Mouse (Mus musculus) neural tube, embryonic 15.5 days (tissue): ENCODE results near the gene St3gal4. TPM values are rescaled to one million over a fixed set of nuclear protein-coding genes. Genes with fewer than 3 reads are reported as not detected.

Experiments used
- ATAC-seq: fragments of 200-750 bp; cut with Nextera tagmentation; 2 replicates; pipeline ENCODE4 v1.8.0; 2017; ENCODE audit warnings: mild to moderate bottlenecking, moderate TSS enrichment, moderate library complexity; ENCODE audit not compliant: low FRiP score
- H3K27ac ChIP-seq: fragments of 300-500 bp; sonication (generic); replicated peaks from 2 replicates; pipeline ENCODE4 v1.5.1; 2015; ENCODE audit warnings: mild to moderate bottlenecking, inconsistent platforms
- H3K27me3 ChIP-seq: fragments of 300-500 bp; sonication (generic); replicated peaks from 2 replicates; pipeline ENCODE4 v1.6.1; 2015; ENCODE audit warnings: inconsistent platforms
- H3K36me3 ChIP-seq: fragments of 300-500 bp; sonication (generic); 2 replicates; pipeline ENCODE4 v1.6.1; 2015; ENCODE audit warnings: inconsistent platforms
- H3K4me1 ChIP-seq: fragments of 300-500 bp; sonication (generic); 2 replicates; pipeline ENCODE4 v1.6.1; 2015; ENCODE audit warnings: inconsistent platforms
- H3K4me2 ChIP-seq: fragments of 300-500 bp; sonication (generic); 2 replicates; pipeline ENCODE4 v1.6.1; 2015; ENCODE audit warnings: inconsistent platforms, mild to moderate bottlenecking, moderate library complexity
- H3K4me3 ChIP-seq: fragments of 300-500 bp; sonication (generic); replicated peaks from 2 replicates; pipeline ENCODE4 v1.5.1; 2015; ENCODE audit warnings: mild to moderate bottlenecking, inconsistent platforms
- H3K9ac ChIP-seq: fragments of 300-500 bp; sonication (generic); replicated peaks from 2 replicates; pipeline ENCODE4 v1.6.1; 2015; ENCODE audit warnings: mild to moderate bottlenecking, inconsistent platforms
- H3K9me3 ChIP-seq: fragments of 300-500 bp; sonication (generic); replicated peaks from 2 replicates; pipeline ENCODE4 v1.6.1; 2016; ENCODE audit warnings: inconsistent platforms
- WGBS: fragments of 180-500 bp; shearing (Covaris S2); methylation state at CpG from one replicate; pipeline ENCODE4 v1.1.7; 2015; ENCODE audit warnings: mixed read lengths; 5-methylcytosine and 5-hydroxymethylcytosine counted together
- polyA plus RNA-seq: library from polyadenylated mRNA; unstranded; fragments of >200 nt; fragmentation: Nextera tagmentation; extraction: Ambion mirVana; gene quantifications from 2 replicates; pipeline ENCODE4 v1.2.1, GENCODE M21; 2015

The St3gal4 gene
- polyA plus RNA-seq, 1 experiment from 2014 or later: 11.4 TPM

DNA sequence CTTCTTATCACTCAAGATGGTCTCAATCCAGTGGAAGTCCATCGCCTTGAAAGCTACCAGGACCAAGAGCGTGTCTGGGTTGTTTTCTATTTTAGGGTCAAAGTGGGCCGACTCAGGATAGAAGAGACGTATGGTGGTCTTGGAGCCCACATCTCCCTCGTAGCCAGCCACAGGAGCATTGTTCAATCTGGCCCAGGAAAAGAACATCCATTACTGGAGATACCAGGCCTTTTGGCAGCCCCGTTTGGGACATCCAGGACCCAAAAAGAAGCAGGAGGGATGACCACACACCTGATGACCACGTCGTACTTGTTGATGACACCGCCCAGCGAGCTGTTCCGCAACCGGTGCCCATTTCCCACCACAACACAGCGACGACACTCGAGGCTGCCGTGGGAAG is 66.0 kb downstream of the St3gal4 start:
- no peak for ATAC-seq
- Histone ChIP-seq H3K27me3 (no peaks in the 10 kb centered on the region), H3K9ac (no peak overlapping the region), H3K27ac (no peak overlapping the region), H3K9me3 (no peaks in the 10 kb centered on the region), H3K4me3 (no peak overlapping the region), H3K4me1 (no peaks in the 10 kb centered on the region), H3K36me3 (peaks cover 11% of the 10 kb centered on the region), H3K4me2 (no peak overlapping the region)
- WGBS: 95% methylated on average over 16 of the region's 16 CpGs

DNA sequence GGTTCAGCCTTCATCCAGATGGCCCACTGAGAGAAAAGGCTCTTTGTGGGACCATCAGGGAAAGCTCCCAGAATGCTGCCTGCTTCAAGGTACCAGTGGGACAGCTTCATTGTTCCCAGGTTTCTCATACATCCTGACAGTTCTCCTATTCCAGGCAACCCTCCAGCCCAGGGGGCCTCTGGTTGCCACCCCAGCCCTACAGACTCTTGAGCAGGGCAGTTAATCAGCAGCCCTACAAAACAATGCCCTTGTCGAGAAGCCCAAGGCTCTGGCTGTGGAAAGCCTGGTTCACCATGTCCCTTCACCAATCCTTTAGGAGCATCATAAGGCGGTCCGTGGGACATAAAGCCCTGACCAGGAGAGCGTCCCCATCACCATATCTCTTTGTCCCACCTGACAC is 66.4 kb downstream of the St3gal4 start:
- H3K4me2 ChIP-seq: no peak overlapping the region
- no peaks in the 10 kb centered on the region for H3K9me3 ChIP-seq
- ATAC-seq: no peak
- H3K4me3 ChIP-seq: no peak overlapping the region
- 96% methylated on average over 4 of the region's 4 CpGs for WGBS
- H3K9ac ChIP-seq: no peak overlapping the region
- H3K27me3 ChIP-seq: no peaks in the 10 kb centered on the region
- no peak overlapping the region for H3K27ac ChIP-seq
- no peaks in the 10 kb centered on the region for H3K4me1 ChIP-seq
- peaks cover 11% of the 10 kb centered on the region for H3K36me3 ChIP-seq

DNA sequence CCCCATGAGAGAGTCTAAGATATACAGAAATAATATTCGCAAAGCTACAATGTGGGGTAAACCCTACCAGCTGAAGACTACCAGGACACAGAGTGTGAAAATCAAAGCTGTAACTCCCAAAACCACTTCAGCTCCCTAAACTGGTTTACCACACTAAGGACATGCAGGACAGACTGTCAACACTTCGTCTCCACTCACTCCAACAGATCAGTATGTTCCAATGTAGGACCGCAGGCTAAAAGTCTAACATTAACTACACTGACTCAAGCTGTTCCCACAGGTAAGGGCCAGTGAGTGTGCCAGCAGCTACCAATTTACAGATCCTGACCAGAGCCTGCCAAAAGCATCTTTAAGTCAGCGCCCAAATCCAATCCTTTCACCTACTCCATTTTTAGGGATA is 67.4 kb downstream of the St3gal4 start:
- Histone ChIP-seq H3K9ac (no peak overlapping the region), H3K9me3 (no peaks in the 10 kb centered on the region), H3K27ac (no peak overlapping the region), H3K27me3 (no peaks in the 10 kb centered on the region), H3K4me2 (no peak overlapping the region), H3K36me3 (peaks cover 11% of the 10 kb centered on the region), H3K4me3 (no peak overlapping the region), H3K4me1 (no peaks in the 10 kb centered on the region)
- 95% methylated on average over 4 of the region's 4 CpGs for WGBS
- no peak for ATAC-seq

- Histone ChIP-seq H3K4me3 (no peak overlapping the region), H3K9ac (no peak overlapping the region), H3K36me3 (peaks cover 11% of the 10 kb centered on the region), H3K27ac (no peak overlapping the region), H3K4me2 (no peak overlapping the region), H3K4me1 (peaks cover 1% of the 10 kb centered on the region), H3K27me3 (no peaks in the 10 kb centered on the region), H3K9me3 (no peaks in the 10 kb centered on the region)
- WGBS: 93% methylated on average over 6 of the region's 6 CpGs
- ATAC-seq: no peak
Measured at GRCm38 (mm10) chr9:35050701-35051454, 68.2 kb downstream of the St3gal4 start.

GRCm38 (mm10) chr9:35049891-35050527 is 69.1 kb downstream of the St3gal4 start:
- ATAC-seq: no peak

DNA sequence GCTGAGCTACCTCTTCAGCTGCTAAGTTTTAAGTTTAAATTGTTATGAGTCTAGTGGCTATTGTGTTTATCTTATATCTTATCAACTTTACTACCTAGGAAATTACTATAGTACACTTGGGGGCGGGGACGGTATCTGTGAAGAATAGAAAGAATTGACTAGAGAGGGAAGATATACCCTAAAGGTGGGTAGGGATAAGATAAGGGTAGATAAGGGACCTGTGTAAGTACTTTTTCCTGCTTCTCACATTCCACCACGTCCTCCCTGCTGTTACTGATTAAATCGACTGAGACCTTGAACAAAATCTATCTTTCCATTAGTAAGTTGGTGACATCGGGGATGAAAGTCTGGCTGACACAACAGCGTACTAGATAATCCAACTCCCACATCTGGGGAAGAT is 70.6 kb downstream of the St3gal4 start:
- Histone ChIP-seq H3K4me3 (no peak overlapping the region), H3K9me3 (no peaks in the 10 kb centered on the region), H3K4me1 (peaks cover 24% of the 10 kb centered on the region), H3K9ac (no peak overlapping the region), H3K36me3 (peaks cover 11% of the 10 kb centered on the region), H3K27ac (no peak overlapping the region), H3K27me3 (no peaks in the 10 kb centered on the region), H3K4me2 (no peak overlapping the region)
- 89% methylated on average over 6 of the region's 6 CpGs for WGBS
- no peak for ATAC-seq

More at GRCm38 (mm10) chr9:35049891-35050527, 69.1 kb downstream of the St3gal4 start:
- 68% methylated on average over 3 of the region's 3 CpGs for WGBS
- H3K9me3 ChIP-seq: no peaks in the 10 kb centered on the region
- peaks cover 10% of the 10 kb centered on the region for H3K4me1 ChIP-seq
- H3K27me3 ChIP-seq: no peaks in the 10 kb centered on the region
- H3K4me2 ChIP-seq: no peak overlapping the region
- peaks cover 11% of the 10 kb centered on the region for H3K36me3 ChIP-seq
- no peak overlapping the region for H3K9ac ChIP-seq
- H3K27ac ChIP-seq: no peak overlapping the region
- no peak overlapping the region for H3K4me3 ChIP-seq

DNA sequence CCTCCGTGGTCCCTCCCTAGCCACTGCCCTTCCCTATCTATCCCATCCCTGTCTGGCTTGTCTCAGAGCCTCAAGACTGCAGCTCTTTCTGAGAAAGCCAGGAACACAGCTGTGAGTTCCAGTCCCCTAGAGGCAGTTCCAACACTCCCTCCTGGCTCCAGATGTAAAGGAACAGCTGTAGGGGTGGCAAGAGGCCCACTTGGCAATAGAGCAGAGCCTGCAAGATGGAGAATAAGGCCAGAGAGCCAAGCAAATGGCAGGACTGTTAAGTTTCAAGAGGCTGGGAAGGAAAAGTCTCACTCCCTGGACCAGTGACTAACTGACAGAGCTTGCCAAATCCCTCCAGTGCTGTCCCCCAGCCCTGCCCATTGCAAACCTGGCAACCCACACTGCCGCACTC is 73.3 kb downstream of the St3gal4 start:
- H3K9me3 ChIP-seq: no peaks in the 10 kb centered on the region
- no peaks in the 10 kb centered on the region for H3K36me3 ChIP-seq
- 72% methylated on average over 2 of the region's 2 CpGs for WGBS
- H3K4me1 ChIP-seq: peaks cover 26% of the 10 kb centered on the region
- H3K27me3 ChIP-seq: no peaks in the 10 kb centered on the region
- no peak overlapping the region for H3K4me2 ChIP-seq
- no peak overlapping the region for H3K9ac ChIP-seq
- no peak for ATAC-seq
- H3K27ac ChIP-seq: no peak overlapping the region
- H3K4me3 ChIP-seq: no peak overlapping the region

DNA sequence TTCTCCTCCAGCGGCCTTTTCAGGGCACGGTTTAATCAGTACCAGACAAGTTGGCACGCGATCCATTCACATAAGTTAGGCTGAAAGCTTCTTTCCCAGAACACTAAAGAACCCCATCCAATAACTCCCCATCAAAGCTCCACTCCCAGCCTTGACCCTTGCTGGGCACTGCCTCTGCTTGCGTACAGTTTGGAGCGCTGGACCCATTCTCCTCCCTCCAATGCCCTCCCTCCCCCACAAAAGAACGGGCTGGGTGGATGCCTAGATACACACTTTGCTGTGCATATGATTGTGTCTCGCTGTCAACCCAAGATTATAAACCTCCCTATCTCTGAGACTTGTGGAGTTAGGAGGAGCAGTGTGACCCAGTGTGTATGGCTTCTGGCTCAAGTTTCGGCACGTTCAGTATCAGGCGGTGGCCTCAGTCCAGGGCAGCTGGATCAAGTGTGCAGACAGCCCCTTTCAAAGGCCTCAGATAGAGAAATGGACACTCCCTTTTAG is 74.0 kb downstream of the St3gal4 start:
- Histone ChIP-seq H3K4me1 (peaks cover 26% of the 10 kb centered on the region), H3K4me3 (no peak overlapping the region), H3K9ac (no peak overlapping the region), H3K9me3 (no peaks in the 10 kb centered on the region), H3K27ac (no peak overlapping the region), H3K27me3 (no peaks in the 10 kb centered on the region), H3K36me3 (no peaks in the 10 kb centered on the region), H3K4me2 (no peak overlapping the region)
- no peak for ATAC-seq
- 55% methylated on average over 11 of the region's 11 CpGs for WGBS

DNA sequence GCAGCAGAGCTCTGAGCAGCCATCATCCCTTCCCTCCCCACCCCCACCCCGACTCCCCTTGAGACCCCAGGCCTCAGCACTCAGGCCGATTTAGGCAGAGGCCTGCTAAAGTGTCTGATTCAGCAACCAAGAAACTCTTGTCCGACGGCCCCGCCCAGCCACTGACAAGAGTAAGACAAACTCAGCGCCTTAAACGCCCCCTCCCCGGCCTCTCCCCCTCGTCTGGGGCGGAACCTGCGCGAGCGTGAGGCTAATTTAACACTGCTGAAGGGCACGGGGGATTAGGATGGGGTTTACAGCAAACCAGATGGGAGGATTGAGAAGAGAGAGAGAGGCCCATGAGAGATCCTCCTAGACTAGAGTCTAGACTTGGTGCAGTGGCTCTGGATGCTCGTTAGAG is 74.6 kb downstream of the St3gal4 start:
- peaks cover 26% of the 10 kb centered on the region for H3K4me1 ChIP-seq
- H3K27me3 ChIP-seq: no peaks in the 10 kb centered on the region
- WGBS: 15% methylated on average over 15 of the region's 15 CpGs
- no peak for ATAC-seq
- H3K4me3 ChIP-seq: no peak overlapping the region
- no peaks in the 10 kb centered on the region for H3K9me3 ChIP-seq
- H3K4me2 ChIP-seq: no peak overlapping the region
- H3K36me3 ChIP-seq: no peaks in the 10 kb centered on the region
- H3K9ac ChIP-seq: no peak overlapping the region
- H3K27ac ChIP-seq: no peak overlapping the region; the same call in 1 of the 2 replicates

- no peak overlapping the region for H3K9ac ChIP-seq
- 14% methylated on average over 7 of the region's 7 CpGs for WGBS
- no peaks in the 10 kb centered on the region for H3K36me3 ChIP-seq
- ATAC-seq: no peak
- H3K4me2 ChIP-seq: no peak overlapping the region
- peaks cover 26% of the 10 kb centered on the region for H3K4me1 ChIP-seq
- no peak overlapping the region for H3K4me3 ChIP-seq
- H3K27me3 ChIP-seq: no peaks in the 10 kb centered on the region
- H3K9me3 ChIP-seq: no peaks in the 10 kb centered on the region
- H3K27ac ChIP-seq: 0 out of 2 replicates have a peak overlapping the region, but pooled peaks have one; percentile 19
Measured at GRCm38 (mm10) chr9:35043619-35044018, 75.4 kb downstream of the St3gal4 start.

- H3K27me3 ChIP-seq: no peaks in the 10 kb centered on the region
- no peaks in the 10 kb centered on the region for H3K36me3 ChIP-seq
- H3K9ac ChIP-seq: no peak overlapping the region
- H3K27ac ChIP-seq: no peak overlapping the region
- ATAC-seq: no peak
- 77% methylated on average over 5 of the region's 5 CpGs for WGBS
- no peaks in the 10 kb centered on the region for H3K9me3 ChIP-seq
- H3K4me3 ChIP-seq: no peak overlapping the region
- H3K4me1 ChIP-seq: peaks cover 26% of the 10 kb centered on the region
- no peak overlapping the region for H3K4me2 ChIP-seq
Measured at GRCm38 (mm10) chr9:35041493-35041892, 77.6 kb downstream of the St3gal4 start.

DNA sequence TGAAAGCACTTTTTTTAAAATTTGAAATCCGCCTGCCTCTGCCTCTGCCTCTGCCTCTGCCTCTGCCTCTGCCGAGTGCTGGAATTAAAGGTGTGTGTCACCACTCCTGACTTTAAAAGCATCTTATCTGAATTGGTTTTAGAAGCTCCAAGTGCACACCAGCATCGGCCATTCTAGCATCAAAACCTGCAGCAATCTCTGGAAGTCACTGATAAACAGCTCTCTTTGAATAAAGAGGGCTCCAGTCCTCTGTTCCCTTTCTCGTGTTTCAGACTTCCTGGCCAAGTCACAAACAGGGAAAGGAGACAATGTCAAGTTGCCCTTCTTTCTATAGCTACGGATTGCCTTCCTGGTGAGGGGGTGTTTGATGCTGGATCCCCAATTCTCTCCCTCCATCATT is 79.2 kb downstream of the St3gal4 start:
- Histone ChIP-seq H3K27ac (no peak overlapping the region), H3K36me3 (0 out of 2 replicates have a peak, but pooled peaks cover 2% of the 10 kb centered on the region), H3K4me1 (peaks cover 14% of the 10 kb centered on the region), H3K9ac (no peak overlapping the region), H3K4me2 (no peak overlapping the region), H3K27me3 (peaks cover 2% of the 10 kb centered on the region; the same call in 1 of the 2 replicates), H3K9me3 (no peaks in the 10 kb centered on the region), H3K4me3 (no peak overlapping the region)
- ATAC-seq: no peak
- WGBS: 77% methylated on average over 5 of the region's 5 CpGs
